In genomic region chr8:86745935-86746441, GRCm38 (mm10) we compare ENCODE assay signal across 8 mouse cellular contexts. TPM values are rescaled to one million over a fixed set of nuclear protein-coding genes. Genes with fewer than 3 reads are reported as not detected.
DNase-seq lines count a peak whose midpoint lies in the region; ATAC-seq lines count a peak whose summit lies in the region.

No protein-coding gene starts in this region.

- no peaks in the 10 kb centered on the region for H3K36me3 ChIP-seq in intestine, embryonic 15.5 days

- WGBS in intestine, embryonic 15.5 days: under 1% methylated on average over 70 of the region's 70 CpGs

- H3K27me3 ChIP-seq in intestine, embryonic 15.5 days (replicated peaks): no peaks in the 10 kb centered on the region

- DNase-seq in adrenal gland, adult 2 months: peak; percentile 98
- DNase-seq in embryo, embryonic 11 days: peak; percentile 95
- peak; percentile 94 for DNase-seq in gastrocnemius, postnatal 36 days
- peak; percentile 94 to 96 for DNase-seq in left cerebral cortex, postnatal 25 days (ENCODE audit: low spot score in 2 of 2)
- peak; percentile 90 for DNase-seq in mesoderm, embryonic 11.5 days (ENCODE audit: low read depth, low spot score)
- DNase-seq in right cerebral cortex, postnatal 25 days: peak; percentile 95
- peak; percentile 93 to 95 for DNase-seq in urinary bladder, postnatal 36 days (ENCODE audit: low spot score in 2 of 2)

- peak overlapping the region; percentile 75 for H3K4me2 ChIP-seq in intestine, embryonic 15.5 days (replicated peaks)

- peak overlapping the region; percentile 92 for H3K27ac ChIP-seq in intestine, embryonic 15.5 days

- 0 out of 2 replicates have a peak, but pooled peaks cover 5% of the 10 kb centered on the region for H3K4me1 ChIP-seq in intestine, embryonic 15.5 days (replicated peaks)

- ATAC-seq in intestine, embryonic 15.5 days: peak; percentile 93

- peak overlapping the region; percentile 87 for H3K9ac ChIP-seq in intestine, embryonic 15.5 days

- H3K4me3 ChIP-seq in intestine, embryonic 15.5 days (replicated peaks): peak overlapping the region; percentile 69

- no peaks in the 10 kb centered on the region for H3K9me3 ChIP-seq in intestine, embryonic 15.5 days

- intact Hi-C loops in gastrocnemius, postnatal 36 days (cut with DNase I): no loop called here
- intact Hi-C loops in left cerebral cortex, postnatal 25 days (cut with DNase I): loop anchor here (5.0 kb wide), 2 partner anchors 136 to 151 kb away; no protein-coding TSS in a partner anchor

RNA-seq across cellular contexts. Expression of gene Siah1a, which starts 0.3 kb away (rescaled TPM):
- 10 to 100 TPM; 16.3 to 17.7 TPM for total RNA-seq in adrenal gland, adult 2 months (2021)
- 10.9 and 12.5 TPM in 2 replicates for polyA plus RNA-seq in adrenal gland, adult 2 months (2012; rRNA removed)
- total RNA-seq in gastrocnemius, postnatal 36 days (2021): 10 to 100 TPM in 1 of 2 experiments, 1 to 10 TPM in 1; 9.6 to 10.8 TPM
- 31.2 and 36.1 TPM in 2 replicates for polyA plus RNA-seq in intestine, embryonic 15.5 days (2015; fragmentation: Nextera tagmentation; extraction: Ambion mirVana)
- 10 to 100 TPM; 28.6 to 32.1 TPM for total RNA-seq in left cerebral cortex, postnatal 25 days (2021)

RNA-seq across cellular contexts. Expression of gene Gm10638, which starts 0.5 kb away (rescaled TPM):
- 1 to 10 TPM; 3.0 to 3.1 TPM for total RNA-seq in adrenal gland, adult 2 months (2021)
- polyA plus RNA-seq in adrenal gland, adult 2 months (2012; rRNA removed): 5.7 and 10.2 TPM in 2 replicates
- 1 to 10 TPM; 3.9 to 7.0 TPM for total RNA-seq in gastrocnemius, postnatal 36 days (2021)
- polyA plus RNA-seq in intestine, embryonic 15.5 days (2015; fragmentation: Nextera tagmentation; extraction: Ambion mirVana): 2.9 and 3.7 TPM in 2 replicates
- total RNA-seq in left cerebral cortex, postnatal 25 days (2021): 1 to 10 TPM; 3.2 to 3.4 TPM

Comparison
In these comparisons a context has a peak if more than half of its experiments do, and no peak if none do; other contexts are left out.
1. Peak in every context shown above with its lines: DNase-seq, ATAC-seq, H3K4me3 ChIP-seq and H3K27ac ChIP-seq.